ENCODE assay signal across 13 mouse cellular contexts in the genomic region with DNA sequence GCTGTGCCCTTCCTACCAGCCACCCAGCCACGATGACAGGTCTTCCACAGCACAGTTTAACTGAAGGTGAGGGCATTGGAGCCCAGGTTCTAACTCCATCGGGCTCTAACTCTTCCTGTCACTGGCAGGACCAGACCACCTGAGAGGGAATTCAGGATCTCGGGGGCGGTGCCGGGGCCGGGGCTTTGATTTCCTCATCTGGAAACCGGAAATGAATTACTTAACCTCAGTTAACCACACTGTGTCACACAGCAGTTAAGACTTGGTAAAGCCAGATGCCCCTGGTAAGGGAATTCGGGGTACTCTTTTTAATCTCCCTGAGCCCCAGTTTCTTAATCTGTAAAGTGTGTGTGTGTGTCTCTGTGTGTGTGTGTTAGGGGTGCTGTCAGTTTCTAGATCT.
DNase-seq lines count a peak whose midpoint lies in the region; ATAC-seq lines count a peak whose summit lies in the region.
"Had no signal": no experiment of that assay in that cellular context is flagged by ENCODE, and none has a peak within 500 bp of the region (broad histone marks: within the 10 kb centered on the region; RNA-seq: fewer than 3 reads in every experiment).

No protein-coding gene starts in this region.

- no peak overlapping the region for H3K4me3 ChIP-seq in lung, embryonic 16.5 days (ENCODE audit: low read length)
- H3K4me3 ChIP-seq in midbrain, embryonic 16.5 days (ENCODE audit: low read depth, low read length): no peak overlapping the region
- H3K4me3 ChIP-seq: erythroblast, embryonic 14.5 days had no signal

- no peaks in the 10 kb centered on the region for H3K36me3 ChIP-seq in lung, embryonic 16.5 days (ENCODE audit: control insufficient read depth, insufficient read depth, low read length)
- H3K36me3 ChIP-seq in midbrain, embryonic 16.5 days (ENCODE audit: control insufficient read depth, insufficient read depth, low read length): no peaks in the 10 kb centered on the region

- H3K9ac ChIP-seq in lung, embryonic 16.5 days (ENCODE audit: low read length): no peak overlapping the region
- H3K9ac ChIP-seq in midbrain, embryonic 16.5 days (ENCODE audit: low read depth, low read length): no peak overlapping the region
- H3K9ac ChIP-seq: hindbrain, embryonic 14.5 days; lung, embryonic 14.5 days had no signal

- peak overlapping the region; percentile 12; the same call in 1 of the 2 replicates for H3K27ac ChIP-seq in lung, embryonic 16.5 days (ENCODE audit: low read length)
- no peak overlapping the region for H3K27ac ChIP-seq in midbrain, embryonic 16.5 days (ENCODE audit: low read length)
- H3K27ac ChIP-seq: hindbrain, embryonic 14.5 days had no signal

- no peaks in the 10 kb centered on the region for H3K9me3 ChIP-seq in lung, embryonic 16.5 days (ENCODE audit: control insufficient read depth, low read length)
- no peaks in the 10 kb centered on the region for H3K9me3 ChIP-seq in midbrain, embryonic 16.5 days (replicated peaks; ENCODE audit: control insufficient read depth, low read length, poor library complexity, severe bottlenecking)

- DNase-seq in heart, adult 11 months: peak; percentile 91
- no peak for DNase-seq in heart, adult 8-10 months (ENCODE audit: low spot score)
- DNase-seq in lung, postnatal 25 days (ENCODE audit: low spot score): no peak
- no peak for DNase-seq in frontal cortex, postnatal 36 days (ENCODE audit: low spot score in 2 of 2)
- DNase-seq: adrenal gland, adult 2 months; lung, embryonic 14.5 days had no signal

- H3K27me3 ChIP-seq in lung, embryonic 16.5 days (ENCODE audit: control insufficient read depth, insufficient read depth, low read depth, low read length): no peaks in the 10 kb centered on the region
- no peaks in the 10 kb centered on the region for H3K27me3 ChIP-seq in midbrain, embryonic 16.5 days (ENCODE audit: control insufficient read depth, insufficient read depth, low read depth, low read length)

- peaks cover 17% of the 10 kb centered on the region; the same call in 1 of the 2 replicates for H3K4me1 ChIP-seq in lung, embryonic 16.5 days (replicated peaks; ENCODE audit: control insufficient read depth, insufficient read depth, low read length)
- peaks cover 41% of the 10 kb centered on the region for H3K4me1 ChIP-seq in midbrain, embryonic 16.5 days (ENCODE audit: control insufficient read depth, insufficient read depth, low read length)

- ATAC-seq in lung, embryonic 16.5 days (ENCODE audit: low read depth): no peak
- peak; percentile 51 for ATAC-seq in CD4-positive, CD25-positive, alpha-beta regulatory T cell, adult 4 months
- peak; percentile 77 for ATAC-seq in megakaryocyte, adult 5-6 weeks (ENCODE audit: poor library complexity, severe bottlenecking)
- ATAC-seq in midbrain, embryonic 16.5 days: no peak

- WGBS in lung, embryonic 16.5 days: 46% methylated on average over 8 of the region's 8 CpGs
- WGBS in midbrain, embryonic 16.5 days: 68% methylated on average over 8 of the region's 8 CpGs

- H3K4me2 ChIP-seq in lung, embryonic 16.5 days (ENCODE audit: low read depth, low read length): no peak overlapping the region
- no peak overlapping the region for H3K4me2 ChIP-seq in midbrain, embryonic 16.5 days (ENCODE audit: low read length)
- H3K4me2 ChIP-seq: heart, embryonic 11.5 days; hindbrain, embryonic 14.5 days; lung, embryonic 14.5 days had no signal

Comparison
In these comparisons a context has a peak if more than half of its experiments do, and no peak if none do; other contexts are left out.
1. ATAC-seq: peak in CD4-positive, CD25-positive, alpha-beta regulatory T cell, adult 4 months (single experiment) and megakaryocyte, adult 5-6 weeks (single experiment); none in lung, embryonic 16.5 days (single experiment) and midbrain, embryonic 16.5 days (single experiment).